ENCODE assay signal across 8 mouse cellular contexts in the genomic region with DNA sequence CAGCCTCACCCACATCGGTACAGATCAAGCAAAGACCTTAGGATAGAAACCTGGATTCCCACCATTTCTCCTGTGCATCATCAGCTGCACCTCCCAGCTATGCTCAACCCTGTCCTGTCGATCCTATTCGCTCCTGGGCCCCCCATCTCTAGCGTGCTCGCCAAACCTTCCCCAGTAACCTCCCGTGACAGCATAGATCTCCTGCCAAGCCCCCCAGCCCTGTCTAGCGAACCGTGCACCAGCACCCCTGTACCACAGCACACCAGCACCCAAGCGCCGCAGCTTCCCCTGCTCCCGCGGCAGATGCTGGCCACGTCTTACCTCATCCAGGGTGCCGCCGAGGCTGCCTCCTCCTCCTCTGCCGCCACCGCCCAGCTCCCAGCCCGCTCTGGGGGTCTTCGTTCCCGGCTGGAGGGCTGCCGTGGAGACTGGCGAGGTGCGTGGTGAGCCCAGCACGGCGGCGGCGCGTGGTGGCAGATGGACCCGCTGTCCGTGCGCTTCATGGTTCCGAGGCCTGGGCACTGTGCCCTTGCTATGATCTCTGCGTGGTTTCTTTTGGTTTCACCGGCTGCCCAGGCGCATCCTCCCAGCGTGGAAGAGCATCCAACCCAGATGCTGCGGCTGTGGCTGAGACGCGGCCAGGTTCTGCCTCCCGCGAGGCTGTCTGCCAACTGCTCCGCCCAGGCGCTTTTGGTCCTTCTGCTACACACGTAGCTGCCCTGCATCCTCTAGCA. TPM values are rescaled to one million over a fixed set of nuclear protein-coding genes. Genes with fewer than 3 reads are reported as not detected.
DNase-seq lines count a peak whose midpoint lies in the region; ATAC-seq and TF ChIP-seq lines count a peak whose summit lies in the region.

TSS of gene Pde4dip (minus strand) at position 540 of the 734 bp plus-strand sequence.

- ATAC-seq in kidney, postnatal 0 days (replicated peaks; ENCODE audit: low FRiP score, low read depth) = no peak
- peak; percentile 56; the same call in 1 of the 2 replicates for ATAC-seq in forebrain, embryonic 11.5 days (replicated peaks; ENCODE audit: low FRiP score)
- no peak for ATAC-seq in heart, postnatal 0 days (ENCODE audit: insufficient read depth, low read depth)
- peak; percentile 90 for ATAC-seq in midbrain, embryonic 16.5 days

- H3K4me3 ChIP-seq in kidney, postnatal 0 days (replicated peaks; ENCODE audit: low read depth, low read length) = peak within 1 kb of the TSS; percentile 28
- peak within 1 kb of the TSS; percentile 34; the same call in 1 of the 2 replicates for H3K4me3 ChIP-seq in bone marrow macrophage, adult 2 months (ENCODE audit: insufficient read depth, low read length)
- peak within 1 kb of the TSS; percentile 48 for H3K4me3 ChIP-seq in forebrain, embryonic 11.5 days (ENCODE audit: low read depth, low read length)
- H3K4me3 ChIP-seq in heart, postnatal 0 days (ENCODE audit: low read depth, low read length) = peak within 1 kb of the TSS; percentile 40
- peak within 1 kb of the TSS; percentile 71 for H3K4me3 ChIP-seq in midbrain, embryonic 16.5 days (ENCODE audit: low read depth, low read length)

- H3K36me3 ChIP-seq in kidney, postnatal 0 days (ENCODE audit: insufficient read depth, low read length) = no peaks in the 10 kb centered on the region
- no peaks in the 10 kb centered on the region for H3K36me3 ChIP-seq in forebrain, embryonic 11.5 days (ENCODE audit: control insufficient read depth, insufficient read depth, low read length)
- H3K36me3 ChIP-seq in heart, postnatal 0 days (replicated peaks; ENCODE audit: control insufficient read depth, insufficient read depth, low read length) = no peaks in the 10 kb centered on the region
- no peaks in the 10 kb centered on the region for H3K36me3 ChIP-seq in midbrain, embryonic 16.5 days (ENCODE audit: control insufficient read depth, insufficient read depth, low read length)

- no peak for TF ChIP-seq EP300 in heart, postnatal 0 days (IDR thresholded peaks at IDR 0.05; ENCODE audit: low read depth)

- no peak within 1 kb of the TSS for H3K9ac ChIP-seq in kidney, postnatal 0 days (ENCODE audit: low read depth, low read length)
- peak within 1 kb of the TSS; percentile 58 for H3K9ac ChIP-seq in forebrain, embryonic 11.5 days (ENCODE audit: low read length)
- no peak within 1 kb of the TSS for H3K9ac ChIP-seq in heart, postnatal 0 days (replicated peaks; ENCODE audit: low read depth, low read length)
- peak within 1 kb of the TSS; percentile 92 for H3K9ac ChIP-seq in midbrain, embryonic 16.5 days (ENCODE audit: low read depth, low read length)

- H3K4me2 ChIP-seq in kidney, postnatal 0 days (ENCODE audit: low read length) = peak within 1 kb of the TSS; percentile 55
- H3K4me2 ChIP-seq in forebrain, embryonic 11.5 days (ENCODE audit: low read depth, low read length, severe bottlenecking) = peak within 1 kb of the TSS; percentile 92
- peak within 1 kb of the TSS; percentile 63 for H3K4me2 ChIP-seq in heart, postnatal 0 days (ENCODE audit: low read depth, low read length)
- H3K4me2 ChIP-seq in midbrain, embryonic 16.5 days (ENCODE audit: low read length) = peak within 1 kb of the TSS; percentile 66

- WGBS in kidney, postnatal 0 days = 2% methylated on average over 41 of the region's 44 CpGs
- 1% methylated on average over 44 of the region's 44 CpGs for WGBS in forebrain, embryonic 11.5 days
- WGBS in heart, postnatal 0 days = 2% methylated on average over 44 of the region's 44 CpGs
- 1% methylated on average over 44 of the region's 44 CpGs for WGBS in midbrain, embryonic 16.5 days

- no peak within 1 kb of the TSS for H3K27ac ChIP-seq in kidney, postnatal 0 days
- no peak within 1 kb of the TSS for H3K27ac ChIP-seq in bone marrow macrophage, adult 2 months (ENCODE audit: insufficient read depth, low read depth, low read length)
- H3K27ac ChIP-seq in forebrain, embryonic 11.5 days (ENCODE audit: low read depth, low read length) = no peak within 1 kb of the TSS
- H3K27ac ChIP-seq in heart, postnatal 0 days (ENCODE audit: low read depth) = no peak within 1 kb of the TSS
- peak within 1 kb of the TSS; percentile 92 for H3K27ac ChIP-seq in midbrain, embryonic 16.5 days (ENCODE audit: low read length)

- no peak for TF ChIP-seq POLR2A in bone marrow macrophage, adult 2 months (IDR thresholded peaks at IDR 0.05; ENCODE audit: borderline replicate concordance, low read depth, low read length)

- no peak for DNase-seq in kidney, postnatal 0 days (ENCODE audit: low spot score)
- no peak for DNase-seq in kidney, adult 9 months
- DNase-seq in forebrain, embryonic 11.5 days (ENCODE audit: low spot score) = peak; percentile 68
- no peak for DNase-seq in heart, postnatal 0 days (ENCODE audit: low spot score)
- DNase-seq in layer of hippocampus, postnatal 36 days = peak; percentile 64 to 72
- no peak for DNase-seq in adipocyte (ENCODE audit: low spot score)

- H3K4me1 ChIP-seq in kidney, postnatal 0 days (replicated peaks; ENCODE audit: insufficient read depth, low read length) = no peaks in the 10 kb centered on the region
- H3K4me1 ChIP-seq in bone marrow macrophage, adult 2 months (ENCODE audit: control insufficient read depth, insufficient read depth, low read length) = no peaks in the 10 kb centered on the region
- H3K4me1 ChIP-seq in forebrain, embryonic 11.5 days (replicated peaks; ENCODE audit: control insufficient read depth, insufficient read depth, low read length) = 0 out of 2 replicates have a peak, but pooled peaks cover 4% of the 10 kb centered on the region
- H3K4me1 ChIP-seq in heart, postnatal 0 days (ENCODE audit: control insufficient read depth, insufficient read depth) = no peaks in the 10 kb centered on the region
- 0 out of 2 replicates have a peak, but pooled peaks cover 3% of the 10 kb centered on the region for H3K4me1 ChIP-seq in midbrain, embryonic 16.5 days (ENCODE audit: control insufficient read depth, insufficient read depth, low read length)

- H3K27me3 ChIP-seq in kidney, postnatal 0 days (ENCODE audit: insufficient read depth, low read length) = peaks cover 17% of the 10 kb centered on the region
- peaks cover 16% of the 10 kb centered on the region for H3K27me3 ChIP-seq in forebrain, embryonic 11.5 days (ENCODE audit: control insufficient read depth, insufficient read depth, low read length)
- peaks cover 35% of the 10 kb centered on the region for H3K27me3 ChIP-seq in heart, postnatal 0 days (ENCODE audit: control insufficient read depth, insufficient read depth, low read length)
- H3K27me3 ChIP-seq in midbrain, embryonic 16.5 days (ENCODE audit: control insufficient read depth, insufficient read depth, low read depth, low read length) = no peaks in the 10 kb centered on the region

- H3K9me3 ChIP-seq in kidney, postnatal 0 days (replicated peaks; ENCODE audit: low read length) = no peaks in the 10 kb centered on the region
- H3K9me3 ChIP-seq in forebrain, embryonic 11.5 days (ENCODE audit: control insufficient read depth, low read length) = no peaks in the 10 kb centered on the region
- H3K9me3 ChIP-seq in heart, postnatal 0 days (replicated peaks; ENCODE audit: control insufficient read depth, low read length) = no peaks in the 10 kb centered on the region
- no peaks in the 10 kb centered on the region for H3K9me3 ChIP-seq in midbrain, embryonic 16.5 days (replicated peaks; ENCODE audit: control insufficient read depth, low read length, poor library complexity, severe bottlenecking)

- TF ChIP-seq CTCF in kidney, postnatal 0 days (IDR thresholded peaks at IDR 0.05; ENCODE audit: low read depth) = no peak
- TF ChIP-seq CTCF in bone marrow macrophage, adult 2 months (IDR thresholded peaks at IDR 0.05; ENCODE audit: low read depth, low read length) = 0 out of 2 replicates have a peak, but pooled peaks have one; percentile 16
- TF ChIP-seq CTCF in heart, postnatal 0 days (IDR thresholded peaks at IDR 0.05; ENCODE audit: low read depth) = no peak

RNA-seq across cellular contexts. Expression of gene Pde4dip, which starts in this region (rescaled TPM):
- polyA plus RNA-seq in kidney, postnatal 0 days (2015; fragmentation: Nextera tagmentation; extraction: Ambion mirVana) = 17.6 and 18.0 TPM in 2 replicates
- polyA plus RNA-seq in bone marrow macrophage, adult 2 months (2012; ENCODE audit: insufficient read depth, insufficient read length, missing spikeins) = 14.8 and 16.6 TPM in 2 replicates
- 25.7 and 27.2 TPM in 2 replicates for polyA plus RNA-seq in forebrain, embryonic 11.5 days (2014; fragmentation: Nextera tagmentation; extraction: Ambion mirVana)
- total RNA-seq in heart, postnatal 0 days (2014; rRNA removed; ENCODE audit: low replicate concordance) = 415 and 498 TPM in 2 replicates
- 107 and 126 TPM in 2 replicates for polyA plus RNA-seq in heart, postnatal 0 days (2015; fragmentation: Nextera tagmentation; extraction: Ambion mirVana)
- 100 to 1,000 TPM; 223 to 235 TPM for total RNA-seq in layer of hippocampus, postnatal 36 days (2021)
- polyA plus RNA-seq in midbrain, embryonic 16.5 days (2015; fragmentation: Nextera tagmentation; extraction: Ambion mirVana) = 67.5 and 75.5 TPM in 2 replicates

Comparison
In these comparisons a context has a peak if more than half of its experiments do, and no peak if none do; other contexts are left out.
1. ATAC-seq: peak in forebrain, embryonic 11.5 days (single experiment) and midbrain, embryonic 16.5 days (single experiment); none in kidney, postnatal 0 days (single experiment) and heart, postnatal 0 days (single experiment).
2. DNase-seq: peak in forebrain, embryonic 11.5 days (single experiment) and layer of hippocampus, postnatal 36 days (2 of 2); none in kidney, postnatal 0 days (single experiment), kidney, adult 9 months (single experiment), heart, postnatal 0 days (single experiment) and adipocyte (single experiment).
3. H3K9ac ChIP-seq: peak in forebrain, embryonic 11.5 days (single experiment) and midbrain, embryonic 16.5 days (single experiment); none in kidney, postnatal 0 days (single experiment) and heart, postnatal 0 days (single experiment).
4. Peak in every context shown above with its lines, with median percentiles within 50 percentile points of each other: H3K4me2 ChIP-seq and H3K4me3 ChIP-seq.